Mouse (Mus musculus) liver, embryonic 15.5 days (tissue): Measurements from ENCODE around the gene Unc45b. TPM values are rescaled to one million over a fixed set of nuclear protein-coding genes. Genes with fewer than 3 reads are reported as not detected.
"Not testable (repeated sequence)": the region's sequence is repeated elsewhere in the genome, so short reads cannot be mapped to it uniquely, and the experiment has no call there.

Source experiments
- ATAC-seq: fragments of 200-750 bp; cut with Nextera tagmentation; 2 replicates; pipeline ENCODE4 v1.8.0; 2017; ENCODE audit warnings: moderate number of reproducible peaks, mild to moderate bottlenecking, moderate library complexity; ENCODE audit not compliant: insufficient read depth
- H3K27ac ChIP-seq: fragments of 300-500 bp; sonication (generic); replicated peaks from 2 replicates; pipeline ENCODE4 v1.5.1; 2015; ENCODE audit warnings: mild to moderate bottlenecking, inconsistent platforms
- H3K27me3 ChIP-seq: fragments of 300-500 bp; sonication (generic); 2 replicates; pipeline ENCODE4 v1.6.1; 2015; ENCODE audit warnings: mild to moderate bottlenecking, inconsistent platforms
- H3K36me3 ChIP-seq: fragments of 300-500 bp; sonication (generic); replicated peaks from 2 replicates; pipeline ENCODE4 v1.6.1; 2015; ENCODE audit warnings: moderate library complexity, mild to moderate bottlenecking, inconsistent platforms
- H3K4me1 ChIP-seq: fragments of 300-500 bp; sonication (generic); replicated peaks from 2 replicates; pipeline ENCODE4 v1.6.1; 2015; ENCODE audit warnings: inconsistent platforms
- H3K4me2 ChIP-seq: fragments of 300-500 bp; sonication (generic); 2 replicates; pipeline ENCODE4 v1.6.1; 2015; ENCODE audit warnings: moderate library complexity, mild to moderate bottlenecking, inconsistent platforms
- H3K4me3 ChIP-seq: fragments of 300-500 bp; sonication (generic); replicated peaks from 2 replicates; pipeline ENCODE4 v1.5.1; 2015; ENCODE audit warnings: mild to moderate bottlenecking, inconsistent platforms
- H3K9ac ChIP-seq: fragments of 300-500 bp; sonication (generic); 2 replicates; pipeline ENCODE4 v1.6.1; 2015; ENCODE audit warnings: moderate library complexity, mild to moderate bottlenecking, inconsistent platforms
- H3K9me3 ChIP-seq: fragments of 300-500 bp; sonication (generic); replicated peaks from 2 replicates; pipeline ENCODE4 v1.6.1; 2016; ENCODE audit warnings: inconsistent platforms
- WGBS: fragments of 180-500 bp; shearing (Covaris S2); methylation state at CpG from one replicate; pipeline ENCODE4 v1.1.7; 2015; ENCODE audit warnings: mixed read lengths; ENCODE audit not compliant: insufficient replicate concordance; 5-methylcytosine and 5-hydroxymethylcytosine counted together
- polyA plus RNA-seq: library from polyadenylated mRNA; unstranded; fragments of >200 nt; fragmentation: Nextera tagmentation; extraction: Ambion mirVana; gene quantifications from 2 replicates; pipeline ENCODE4 v1.2.1, GENCODE M21; 2015

Gene Unc45b
- polyA plus RNA-seq, 1 experiment from 2014 or later, result 1.7 TPM

DNA sequence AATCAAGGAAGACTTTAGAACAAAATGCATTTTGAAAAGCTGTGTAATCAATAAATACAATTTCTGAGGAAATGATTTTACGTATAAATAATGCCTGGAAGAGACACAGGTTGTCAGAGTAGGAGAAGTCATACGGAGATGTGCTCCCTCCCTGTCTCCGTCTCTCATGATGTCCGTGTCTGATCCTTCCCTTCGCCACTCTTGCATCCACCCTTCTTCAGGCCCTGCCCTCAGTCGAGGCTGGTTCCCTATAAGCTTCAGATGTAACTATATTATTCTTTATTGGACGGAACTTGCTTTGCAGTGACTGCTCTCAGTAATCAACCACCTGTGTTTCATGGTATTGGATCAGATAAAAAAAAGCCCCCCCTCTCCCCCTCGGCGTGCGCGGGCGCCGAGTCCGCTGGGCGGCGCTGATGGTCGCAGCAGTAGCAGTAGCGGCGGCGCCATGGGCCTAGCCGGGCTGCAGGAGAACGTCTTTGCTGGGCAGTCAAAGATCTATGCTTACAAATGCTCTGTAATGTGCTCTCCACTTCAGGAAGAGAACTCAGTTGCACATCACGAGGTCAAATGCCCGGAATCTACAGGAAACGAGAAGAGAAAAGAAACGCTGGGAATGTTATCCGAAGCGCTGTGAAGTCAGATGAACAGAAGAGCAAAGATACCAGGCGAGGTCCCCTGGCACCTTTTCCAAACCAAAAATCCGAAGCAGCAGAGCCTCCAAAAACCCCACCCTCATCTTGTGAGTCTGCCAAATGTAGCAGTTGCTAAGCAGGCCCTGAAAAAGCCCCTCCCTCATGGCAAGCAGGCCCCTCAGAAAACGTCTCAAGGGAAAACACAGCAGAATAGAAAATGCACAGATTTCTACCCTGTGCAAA is 60.6 kb downstream of the Unc45b start:
- Histone ChIP-seq H3K27me3 (no peaks in the 10 kb centered on the region), H3K9ac (no peak overlapping the region), H3K36me3 (no peaks in the 10 kb centered on the region), H3K4me3 (no peak overlapping the region), H3K4me1 (peaks cover 12% of the 10 kb centered on the region), H3K4me2 (peak overlapping the region; percentile 44), H3K27ac (no peak overlapping the region), H3K9me3 (no peaks in the 10 kb centered on the region)
- no peak for ATAC-seq
- WGBS, result 15% methylated on average over 31 of the region's 31 CpGs

DNA sequence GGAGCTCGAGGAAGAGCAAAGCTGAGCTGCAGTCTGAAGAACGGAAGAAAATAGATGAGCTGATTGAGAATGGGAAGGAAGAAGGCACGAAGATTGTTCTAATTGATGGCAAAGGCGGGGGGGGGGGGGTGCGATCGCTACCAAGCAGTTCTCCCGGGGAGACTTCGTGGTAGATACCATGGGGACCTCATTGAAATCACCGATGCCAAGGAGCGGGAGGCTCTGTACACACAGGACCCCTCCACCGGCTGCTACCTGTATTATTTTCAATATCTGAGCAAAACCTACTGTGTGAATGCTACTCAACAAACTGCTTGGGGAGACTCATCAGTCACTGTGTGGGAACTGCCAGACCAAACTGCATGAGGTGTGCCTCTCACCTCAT is 61.2 kb downstream of the Unc45b start:
- H3K9me3 ChIP-seq, result no peaks in the 10 kb centered on the region
- H3K9ac ChIP-seq, result no peak overlapping the region
- H3K36me3 ChIP-seq, result no peaks in the 10 kb centered on the region
- peaks cover 12% of the 10 kb centered on the region for H3K4me1 ChIP-seq
- no peak overlapping the region for H3K4me2 ChIP-seq
- whole genome bisulfite sequencing, result 64% methylated on average over 11 of the region's 11 CpGs
- H3K4me3 ChIP-seq, result no peak overlapping the region
- H3K27me3 ChIP-seq, result no peaks in the 10 kb centered on the region
- H3K27ac ChIP-seq, result no peak overlapping the region
- ATAC-seq, result no peak

DNA sequence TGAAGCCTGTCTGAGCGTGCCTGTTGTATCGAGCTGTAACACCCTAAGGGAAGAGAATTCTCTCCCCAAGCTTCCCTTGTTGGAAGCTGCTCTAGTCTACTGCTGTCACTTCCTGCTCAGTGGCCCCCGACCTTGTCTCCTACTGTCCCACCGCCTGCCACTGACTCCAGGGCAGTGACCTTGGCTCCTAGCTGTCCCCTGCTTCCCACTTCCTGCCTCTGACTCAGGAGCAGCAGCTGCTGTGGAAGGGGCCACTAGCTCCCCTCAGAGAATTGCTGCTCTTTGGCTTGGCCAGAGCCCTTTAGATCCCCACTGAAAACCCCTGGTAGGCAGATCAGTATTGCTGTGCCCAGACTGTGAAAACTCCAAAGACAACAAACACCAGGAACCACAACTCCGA is 63.6 kb downstream of the Unc45b start:
- Histone ChIP-seq H3K27ac (0 out of 2 replicates have a peak overlapping the region, but pooled peaks have one; percentile 6), H3K4me2 (no peak overlapping the region), H3K4me3 (no peak overlapping the region), H3K27me3 (no peaks in the 10 kb centered on the region), H3K4me1 (peaks cover 15% of the 10 kb centered on the region), H3K9ac (no peak overlapping the region), H3K9me3 (no peaks in the 10 kb centered on the region), H3K36me3 (no peaks in the 10 kb centered on the region)
- WGBS, result 15% methylated on average over 5 of the region's 5 CpGs
- ATAC-seq, result no peak

DNA sequence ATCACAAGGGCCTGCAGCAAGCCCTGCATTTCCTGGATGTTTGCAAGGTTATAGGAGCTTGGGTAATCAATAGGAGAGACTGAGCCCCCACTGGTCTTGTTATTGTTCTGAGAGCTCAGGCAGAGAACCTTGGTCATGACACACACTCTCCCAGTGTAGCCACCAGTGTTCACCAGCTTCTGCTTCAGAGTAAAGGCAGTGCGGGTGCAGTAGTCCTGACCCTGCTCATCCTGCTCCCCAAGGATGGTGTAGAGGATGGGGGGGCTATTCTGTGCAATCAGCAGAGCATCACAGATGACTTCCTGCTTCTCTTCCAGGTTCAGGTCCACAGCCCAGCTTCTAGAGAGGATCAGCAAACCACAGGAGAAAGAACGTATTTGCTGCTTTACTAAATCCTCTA is 72.1 kb downstream of the Unc45b start:
- not testable (repeated sequence) for H3K27me3 ChIP-seq, ATAC-seq, H3K27ac ChIP-seq, H3K4me2 ChIP-seq, H3K4me1 ChIP-seq, H3K9ac ChIP-seq, H3K9me3 ChIP-seq, H3K4me3 ChIP-seq
- 78% methylated on average over 2 of the region's 2 CpGs for WGBS
- H3K36me3 ChIP-seq, result peaks cover 39% of the 10 kb centered on the region

DNA sequence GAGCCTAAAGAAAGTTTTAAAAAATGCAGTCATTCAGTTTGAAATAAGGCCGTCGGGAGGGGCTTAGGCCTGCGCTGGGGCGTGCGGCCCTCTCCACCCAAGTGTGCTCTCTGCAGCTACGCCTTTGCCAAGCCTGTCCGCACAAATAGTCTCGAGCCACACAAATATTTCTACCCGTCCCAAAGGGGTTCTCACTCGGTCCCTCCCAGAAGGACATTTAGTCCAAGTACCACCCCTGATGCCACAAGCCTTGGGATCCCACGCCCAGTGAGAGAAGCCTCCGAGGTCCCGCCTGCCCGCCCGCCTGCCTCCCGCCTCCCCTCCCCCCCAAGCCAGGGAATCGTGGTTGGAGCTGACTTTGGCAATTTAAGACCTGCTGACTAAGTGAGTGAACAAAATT is 72.8 kb downstream of the Unc45b start:
- no peak overlapping the region for H3K27ac ChIP-seq
- H3K36me3 ChIP-seq, result peaks cover 39% of the 10 kb centered on the region
- no peaks in the 10 kb centered on the region for H3K9me3 ChIP-seq
- 74% methylated on average over 17 of the region's 17 CpGs for WGBS
- H3K4me3 ChIP-seq, result no peak overlapping the region
- H3K4me2 ChIP-seq, result no peak overlapping the region
- H3K4me1 ChIP-seq, result no peaks in the 10 kb centered on the region
- H3K27me3 ChIP-seq, result no peaks in the 10 kb centered on the region
- no peak for ATAC-seq
- no peak overlapping the region for H3K9ac ChIP-seq

DNA sequence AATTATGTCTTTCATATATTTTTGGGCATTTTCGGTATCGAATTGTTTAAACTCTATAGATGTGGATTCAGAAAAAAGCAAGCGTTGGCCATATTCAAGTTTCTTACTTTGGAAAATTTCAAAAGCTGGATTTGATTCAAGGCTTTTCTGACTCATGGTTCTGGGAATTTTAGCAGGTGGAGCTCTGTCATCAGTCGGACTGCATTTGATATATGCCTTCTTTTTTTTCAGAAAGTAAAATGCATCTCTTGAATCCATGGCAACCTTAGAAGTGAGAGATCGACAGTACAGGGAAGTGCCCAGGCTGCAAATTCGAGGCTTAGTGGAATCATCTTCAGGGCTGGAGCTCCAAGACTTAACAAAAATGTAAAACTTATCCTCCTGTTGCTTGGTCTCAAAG is 77.3 kb downstream of the Unc45b start:
- ATAC-seq, result no peak
- Histone ChIP-seq H3K4me2 (no peak overlapping the region), H3K27ac (no peak overlapping the region), H3K4me1 (peaks cover 24% of the 10 kb centered on the region), H3K36me3 (peaks cover 20% of the 10 kb centered on the region), H3K27me3 (no peaks in the 10 kb centered on the region), H3K9ac (no peak overlapping the region), H3K4me3 (no peak overlapping the region), H3K9me3 (no peaks in the 10 kb centered on the region)
- WGBS, result 76% methylated on average over 6 of the region's 6 CpGs

DNA sequence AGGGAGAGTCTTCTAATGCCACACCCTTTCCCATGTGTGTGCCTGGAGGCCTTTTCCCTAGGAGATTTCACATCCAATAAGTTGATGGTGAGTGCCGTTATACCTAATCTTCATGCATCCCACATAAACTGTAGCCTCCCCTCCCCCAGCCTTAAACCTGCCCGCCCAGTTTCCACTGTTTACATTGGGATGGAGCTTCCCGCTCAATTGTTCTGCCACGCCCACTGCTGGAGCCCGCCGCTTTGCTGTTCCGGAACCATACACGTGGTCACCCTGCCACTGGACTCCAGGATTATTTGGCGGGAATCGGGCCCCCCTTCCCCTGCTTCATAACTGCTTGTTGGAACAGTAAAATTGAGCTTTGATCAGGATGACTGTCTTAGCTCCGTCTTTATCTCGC is 79.0 kb downstream of the Unc45b start:
- Histone ChIP-seq H3K9ac (no peak overlapping the region), H3K4me3 (peak overlapping the region; percentile 59), H3K4me1 (peaks cover 24% of the 10 kb centered on the region), H3K4me2 (peak overlapping the region; percentile 76), H3K36me3 (peaks cover 10% of the 10 kb centered on the region), H3K27ac (no peak overlapping the region), H3K27me3 (no peaks in the 10 kb centered on the region), H3K9me3 (no peaks in the 10 kb centered on the region)
- WGBS, result 30% methylated on average over 12 of the region's 12 CpGs
- no peak for ATAC-seq

DNA sequence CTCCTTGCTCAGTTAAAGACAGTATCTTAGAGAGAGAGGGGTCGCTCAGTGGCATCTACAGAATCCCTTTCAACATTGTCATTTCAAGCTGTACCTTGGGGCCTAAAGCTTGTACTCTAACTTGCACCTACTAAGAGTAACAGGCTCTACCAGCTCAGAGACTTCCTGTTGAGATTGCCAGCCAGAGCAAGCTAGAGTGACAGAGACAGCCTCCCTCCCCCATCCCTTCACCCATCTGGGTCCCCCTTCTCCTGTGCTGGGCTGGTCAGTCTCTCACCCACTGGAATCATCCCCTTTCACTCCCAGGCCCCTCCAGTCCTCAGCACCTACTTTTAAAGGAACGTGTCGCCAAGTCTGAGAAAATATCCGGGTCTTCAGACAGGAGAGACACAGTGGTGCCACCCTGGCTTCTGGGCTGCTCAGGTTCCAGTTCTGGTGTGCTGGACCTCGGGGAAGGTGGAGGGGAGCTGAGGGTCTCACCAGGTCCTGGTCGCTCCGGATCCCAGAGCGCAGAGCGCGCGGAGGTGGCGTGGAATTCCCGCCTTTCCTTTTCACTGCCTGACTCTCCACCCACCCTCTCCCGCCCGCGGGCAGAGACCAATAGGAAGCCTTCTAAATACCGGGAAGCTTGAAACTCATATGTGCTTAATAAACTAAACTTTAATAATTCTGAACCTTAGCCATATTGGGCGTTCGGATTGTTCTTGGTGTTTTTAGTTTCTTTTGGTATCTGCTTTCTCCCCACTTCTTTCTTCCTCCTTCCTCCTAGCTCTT is 80.4 kb downstream of the Unc45b start:
- Histone ChIP-seq H3K27ac (peak overlapping the region; percentile 16; the same call in 1 of the 2 replicates), H3K9ac (peak overlapping the region; percentile 42), H3K4me2 (peak overlapping the region; percentile 76), H3K4me1 (peaks cover 24% of the 10 kb centered on the region), H3K4me3 (peak overlapping the region; percentile 59)
- peak; percentile 67 for ATAC-seq
- H3K36me3 ChIP-seq, H3K9me3 ChIP-seq, H3K27me3 ChIP-seq: not testable (repeated sequence)
- WGBS, result 6% methylated on average over 19 of the region's 19 CpGs

DNA sequence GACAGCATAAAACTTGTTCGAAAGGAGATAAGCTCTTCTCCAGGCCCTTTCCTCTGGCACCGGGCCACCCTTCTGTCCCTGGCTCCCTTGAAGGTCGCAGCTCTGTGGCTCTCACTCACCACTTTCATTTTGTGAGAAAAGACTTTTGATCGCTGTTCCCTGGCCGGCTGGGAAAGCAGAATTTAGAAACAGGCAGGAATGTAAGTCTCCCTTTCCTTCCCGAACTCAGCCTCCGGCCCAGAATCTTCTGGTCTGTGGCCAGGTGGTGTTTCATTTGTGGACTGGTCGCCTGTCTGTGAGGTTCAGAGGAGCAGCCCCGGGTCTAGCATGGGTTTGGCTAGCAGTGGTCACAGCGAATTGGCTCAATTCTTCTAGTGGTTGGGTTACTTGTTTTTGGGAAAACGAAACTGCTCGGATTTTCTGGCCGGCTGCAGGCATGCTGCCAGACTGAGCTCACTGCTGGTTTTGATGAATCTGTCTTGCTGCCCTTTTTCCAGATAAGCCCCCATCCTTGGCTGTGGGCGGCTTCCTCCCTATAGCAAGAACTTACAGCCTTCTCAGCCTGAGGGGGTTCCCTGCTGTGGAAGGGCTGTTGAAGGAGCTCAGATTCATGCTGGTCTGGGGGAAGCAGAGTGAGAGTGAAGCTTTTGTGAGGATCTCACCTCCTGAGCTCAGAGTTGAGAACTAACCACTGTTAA is 81.3 kb downstream of the Unc45b start, which contains the start of gene Slfn9:
Slfn9 (minus strand) TSS at position 362 of the 698 bp plus-strand sequence.
- no peak; the same call in 1 of the 2 replicates for ATAC-seq
- H3K27ac ChIP-seq, result peak within 1 kb of the TSS; percentile 16
- under 1% methylated on average over 14 of the region's 14 CpGs for WGBS
- H3K27me3 ChIP-seq, result no peaks in the 10 kb centered on the region
- peaks cover 24% of the 10 kb centered on the region for H3K4me1 ChIP-seq
- H3K4me2 ChIP-seq, result peak within 1 kb of the TSS; percentile 76
- peak within 1 kb of the TSS; percentile 42 for H3K9ac ChIP-seq
- H3K9me3 ChIP-seq, result no peaks in the 10 kb centered on the region
- peak within 1 kb of the TSS; percentile 59 for H3K4me3 ChIP-seq
- H3K36me3 ChIP-seq, result no peaks in the 10 kb centered on the region
